Mouse (Mus musculus) heart, adult 2 months (tissue): Measurements from ENCODE around the gene Khk. TPM values are rescaled to one million over a fixed set of nuclear protein-coding genes. Genes with fewer than 3 reads are reported as not detected.

Source experiments
- DNase-seq, 2 experiments: peaks; one replicate each; pipeline ENCODE4 v3.0.0; 2021
- H3K27ac ChIP-seq: fragments of 200-600 bp; 2 replicates; pipeline ENCODE4 v1.8.1; 2022
- H3K27me3 ChIP-seq: fragments of 200-500 bp; 2 replicates; pipeline ENCODE4 v1.6.1; 2012; ENCODE audit warnings: mild to moderate bottlenecking, low read length, inconsistent platforms, mixed read lengths; ENCODE audit not compliant: control insufficient read depth, insufficient read depth
- H3K36me3 ChIP-seq: fragments of 200-500 bp; 2 replicates; pipeline ENCODE4 v1.6.1; 2012; ENCODE audit warnings: low read length, inconsistent platforms; ENCODE audit not compliant: control insufficient read depth, insufficient read depth
- H3K4me1 ChIP-seq: fragments of 200-500 bp; 2 replicates; pipeline ENCODE4 v1.6.1; 2011; ENCODE audit warnings: low read length; ENCODE audit not compliant: control insufficient read depth, insufficient read depth
- H3K4me3 ChIP-seq: fragments of 200-600 bp; 2 replicates; pipeline ENCODE4 v1.8.1; 2022
- H3K79me2 ChIP-seq: fragments of 200-500 bp; replicated peaks from 2 replicates; pipeline ENCODE4 v1.6.1; 2012; ENCODE audit warnings: mild to moderate bottlenecking, inconsistent platforms, low read length, moderate library complexity, mixed read lengths; ENCODE audit not compliant: control insufficient read depth, insufficient read depth
- H3K9ac ChIP-seq: fragments of 200-500 bp; 2 replicates; pipeline ENCODE4 v1.6.1; 2012; ENCODE audit warnings: low read depth, mild to moderate bottlenecking, control low read depth, inconsistent platforms, low read length, mixed read lengths
- CTCF ChIP-seq: fragments of 200-600 bp; IDR thresholded peaks from 2 replicates; pipeline ENCODE4 v1.8.1; 2022; ENCODE audit warnings: antibody characterized with exemption, mild to moderate bottlenecking, moderate library complexity
- EP300 ChIP-seq: fragments of 200-500 bp; IDR thresholded peaks from 2 replicates; pipeline ENCODE4 v1.6.1; 2011; ENCODE audit warnings: low read depth, low read length, control low read depth; ENCODE audit not compliant: insufficient read depth
- POLR2A ChIP-seq: fragments of 200-500 bp; IDR thresholded peaks from 2 replicates; pipeline ENCODE4 v1.6.1; 2011; ENCODE audit warnings: mild to moderate bottlenecking, low read depth, low read length, control low read depth; ENCODE audit not compliant: insufficient read depth
- WGBS: fragments of 180-500 bp; shearing (Covaris S2); methylation state at CpG from one replicate; pipeline ENCODE4 v1.1.7; 2018; 5-methylcytosine and 5-hydroxymethylcytosine counted together
- intact Hi-C: fragments of 180-260 bp; cut with DNase I; formaldehyde crosslinking; loops from one replicate; pipeline ENCODE4 v1.15.1; 2025
- polyA plus RNA-seq: library from polyadenylated mRNA; depleted of rRNA; stranded (reverse); fragments of >200 nt; gene quantifications from 2 replicates; pipeline ENCODE4 v1.2.3, GENCODE M21; 2012
- total RNA-seq, 2 experiments: library from RNA; stranded (reverse); gene quantifications; 2 replicates each; pipeline ENCODE4 v1.2.3; 2021

Gene Khk
- total and polyA plus RNA-seq, 3 experiments = 22.6 to 31.8 (median 29.6) TPM

DNA sequence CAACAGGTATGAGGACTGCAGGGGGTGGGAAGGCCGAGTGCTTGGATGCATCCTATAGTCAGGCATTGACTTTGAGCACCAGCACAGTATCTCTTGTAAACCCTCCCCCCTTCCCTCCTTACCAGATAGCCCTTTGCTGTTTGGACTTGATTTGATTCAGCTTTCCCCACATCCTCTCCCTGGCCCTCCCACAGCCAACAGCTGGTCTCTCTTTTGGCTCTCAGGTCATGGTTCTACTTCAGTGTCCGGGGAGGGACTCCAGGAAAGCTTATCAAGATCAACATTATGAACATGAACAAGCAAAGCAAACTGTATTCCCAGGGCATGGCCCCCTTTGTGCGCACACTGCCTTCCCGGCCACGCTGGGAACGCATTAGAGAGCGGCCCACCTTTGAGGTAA is 30.9 kb upstream of the Khk start:
- H3K36me3 ChIP-seq = no peaks in the 10 kb centered on the region
- no peaks in the 10 kb centered on the region for H3K79me2 ChIP-seq
- no peak overlapping the region for H3K27ac ChIP-seq
- H3K4me1 ChIP-seq = no peaks in the 10 kb centered on the region
- intact Hi-C loops = loop anchor here (2.0 kb wide), 1 partner anchor 14 kb away; no protein-coding TSS in a partner anchor
- H3K27me3 ChIP-seq = no peaks in the 10 kb centered on the region
- DNase-seq = no peak
- H3K4me3 ChIP-seq = no peak overlapping the region
- no peak overlapping the region for H3K9ac ChIP-seq
- TF ChIP-seq EP300 (no peak), POLR2A (0 out of 2 replicates have a peak, but pooled peaks have one; percentile 26), CTCF (no peak)
- WGBS = 73% methylated on average over 7 of the region's 7 CpGs

GRCm38 (mm10) chr5:30901860-30902259 is 19.4 kb upstream of the Khk start:
- Histone ChIP-seq H3K79me2 (no peaks in the 10 kb centered on the region), H3K27ac (no peak overlapping the region), H3K36me3 (peaks cover 3% of the 10 kb centered on the region; the same call in 1 of the 2 replicates), H3K9ac (no peak overlapping the region), H3K4me3 (no peak overlapping the region), H3K27me3 (no peaks in the 10 kb centered on the region), H3K4me1 (peaks cover 2% of the 10 kb centered on the region)
- no peak for DNase-seq
- no peak for TF ChIP-seq EP300
- TF ChIP-seq POLR2A = no peak
- no peak for TF ChIP-seq CTCF
- intact Hi-C loops = no loop called here
- 88% methylated on average over 5 of the region's 5 CpGs for WGBS

- H3K4me3 ChIP-seq = peak within 1 kb of the TSS; percentile 68
- under 1% methylated on average over 58 of the region's 58 CpGs for WGBS
- peak within 1 kb of the TSS; percentile 88 for H3K9ac ChIP-seq
- no peaks in the 10 kb centered on the region for H3K79me2 ChIP-seq
- peaks cover 15% of the 10 kb centered on the region for H3K4me1 ChIP-seq
- H3K27ac ChIP-seq = peak within 1 kb of the TSS; percentile 96
- TF ChIP-seq POLR2A (peak; percentile 89), EP300 (peak; percentile 79), CTCF (no peak)
- intact Hi-C loops = loop anchor here (1.0 to 2.0 kb wide), 2 partner anchors 20 to 39 kb away; partner anchors contain the start of gene Tmem214
- peaks cover 3% of the 10 kb centered on the region; the same call in 1 of the 2 replicates for H3K36me3 ChIP-seq
- no peaks in the 10 kb centered on the region for H3K27me3 ChIP-seq
- DNase-seq = peak; percentile 99
Observed at GRCm38 (mm10) chr5:30907413-30908059, 13.7 kb upstream of the Khk start, which contains the start of gene Ost4. TSS of gene Ost4 (minus strand) at chr5:30907788.

DNA sequence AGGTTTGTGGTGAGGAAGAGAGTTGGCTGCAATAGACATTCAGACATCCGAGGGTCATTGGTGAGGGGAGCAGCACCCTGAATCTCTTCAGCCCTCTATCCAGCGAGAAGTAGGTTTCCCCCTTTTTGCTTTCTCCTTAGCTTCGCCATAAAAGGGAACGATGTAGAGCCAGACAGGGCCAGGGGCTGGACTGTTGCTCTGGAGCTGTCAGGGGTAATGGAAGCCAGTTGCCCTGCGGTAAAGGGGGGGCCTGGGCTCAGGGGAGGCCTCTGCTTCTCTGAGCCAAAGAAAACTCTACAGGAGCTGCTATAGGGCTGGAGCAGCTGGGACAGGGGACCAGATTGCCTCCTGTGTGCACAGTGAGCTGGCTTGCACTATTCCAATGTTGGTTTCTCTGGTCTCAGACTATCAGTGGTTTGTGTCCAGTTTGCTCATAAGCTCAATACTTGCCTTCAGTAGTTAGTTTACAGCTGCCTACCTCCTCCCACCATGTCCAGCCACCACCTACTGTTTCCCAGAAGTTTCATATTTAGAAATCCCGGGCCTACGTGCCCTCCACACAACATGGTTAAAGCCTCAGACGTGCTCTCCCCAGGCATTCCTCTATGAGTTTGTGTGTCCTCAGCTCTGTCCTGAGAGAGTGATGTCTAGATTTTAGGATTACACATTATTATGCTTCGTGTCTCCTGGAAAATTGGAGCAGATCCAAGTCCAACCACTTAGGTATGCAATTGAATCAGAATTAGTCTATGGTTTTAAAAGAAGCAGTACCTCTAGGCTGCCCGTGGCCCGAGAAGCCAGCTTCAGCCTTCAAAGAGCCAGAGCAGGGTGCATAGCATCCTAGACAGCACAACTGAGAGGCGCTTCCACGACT is 12.6 kb upstream of the Khk start:
- Histone ChIP-seq H3K9ac (peak overlapping the region; percentile 85; the same call in 1 of the 2 replicates), H3K36me3 (peaks cover 3% of the 10 kb centered on the region; the same call in 1 of the 2 replicates), H3K27ac (peak overlapping the region; percentile 96), H3K4me3 (no peak overlapping the region; the same call in 1 of the 2 replicates), H3K27me3 (no peaks in the 10 kb centered on the region), H3K4me1 (peaks cover 17% of the 10 kb centered on the region), H3K79me2 (no peaks in the 10 kb centered on the region)
- 26% methylated on average over 13 of the region's 13 CpGs for WGBS
- intact Hi-C loops = no loop called here
- TF ChIP-seq POLR2A (no peak), EP300 (no peak), CTCF (no peak)
- DNase-seq = peak; percentile 73 to 80

- no peak overlapping the region for H3K9ac ChIP-seq
- H3K27ac ChIP-seq = peak overlapping the region; percentile 96
- intact Hi-C loops = no loop called here
- H3K36me3 ChIP-seq = peaks cover 3% of the 10 kb centered on the region; the same call in 1 of the 2 replicates
- H3K27me3 ChIP-seq = no peaks in the 10 kb centered on the region
- DNase-seq = peak; percentile 28 to 46
- TF ChIP-seq EP300 (0 out of 2 replicates have a peak, but pooled peaks have one; percentile 34), CTCF (no peak), POLR2A (0 out of 2 replicates have a peak, but pooled peaks have one; percentile 17)
- WGBS = 16% methylated on average over 7 of the region's 7 CpGs
- H3K79me2 ChIP-seq = no peaks in the 10 kb centered on the region
- peaks cover 19% of the 10 kb centered on the region for H3K4me1 ChIP-seq
- no peak overlapping the region for H3K4me3 ChIP-seq
Observed at GRCm38 (mm10) chr5:30909300-30909659, 12.0 kb upstream of the Khk start.
